Mouse (Mus musculus) MEL-GATA-1-ER (cell line): ENCODE results near the gene Spsb2.
A peak's percentile ranks its signal among the peaks of the same experiment; 100 is the strongest.
"Not testable (repeated sequence)": the region's sequence is repeated elsewhere in the genome, so short reads cannot be mapped to it uniquely, and the experiment has no call there.

Experiments
- DNase-seq: peaks from one replicate; pipeline ENCODE4 v3.0.0-alpha.2; 2012; ENCODE audit warnings: low read depth; ENCODE audit errors: extremely low read depth

Gene Spsb2

DNA sequence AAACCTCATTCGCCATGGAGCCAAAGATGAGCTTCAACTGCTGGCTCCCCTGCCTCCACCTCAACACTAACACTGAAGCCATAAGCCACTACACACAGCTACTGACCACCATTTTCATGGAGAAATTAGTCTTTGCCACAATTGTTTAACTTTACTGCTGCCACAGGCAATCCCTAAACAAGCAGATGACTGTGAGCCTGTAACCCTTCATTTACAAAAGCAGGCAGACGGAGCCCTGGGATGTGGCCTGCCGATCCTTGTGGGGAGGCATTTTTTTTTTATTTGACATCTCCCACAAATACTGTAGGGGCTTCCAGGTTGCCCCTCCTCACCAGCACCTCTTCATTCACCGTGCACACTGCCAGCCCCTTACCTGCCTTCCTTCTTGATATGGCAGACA lies 8.2 kb downstream of the Spsb2 start:
- DNase-seq: no peak

GRCm38 (mm10) chr6:124817125-124817524 lies 8.7 kb downstream of the Spsb2 start:
- DNase-seq: no peak

- DNase-seq: no peak
Measured at GRCm38 (mm10) chr6:124817563-124817962, 9.1 kb downstream of the Spsb2 start.

GRCm38 (mm10) chr6:124817971-124818370 lies 9.5 kb downstream of the Spsb2 start:
- DNase-seq: no peak

DNA sequence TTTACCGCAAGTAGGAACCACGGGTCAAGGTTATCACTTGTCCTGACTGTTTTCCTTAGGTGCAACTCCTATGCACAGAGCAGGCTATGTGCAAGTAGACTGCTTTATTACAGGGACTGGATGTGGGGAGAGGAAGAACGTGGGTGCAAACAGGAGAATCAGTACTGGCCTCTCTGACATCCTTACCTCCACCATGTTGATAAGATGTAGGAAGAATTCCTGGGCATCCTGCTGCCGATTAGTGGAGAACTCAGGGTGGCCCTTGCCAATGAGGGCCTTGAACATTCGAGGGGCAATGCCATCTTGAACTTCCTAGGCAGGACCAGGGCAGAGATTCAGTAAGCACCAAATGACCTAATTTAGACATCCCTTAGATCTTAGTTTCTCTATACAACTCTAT lies 12.4 kb downstream of the Spsb2 start:
- DNase-seq: no peak

GRCm38 (mm10) chr6:124822049-124822448 lies 13.6 kb downstream of the Spsb2 start:
- DNase-seq: no peak

DNA sequence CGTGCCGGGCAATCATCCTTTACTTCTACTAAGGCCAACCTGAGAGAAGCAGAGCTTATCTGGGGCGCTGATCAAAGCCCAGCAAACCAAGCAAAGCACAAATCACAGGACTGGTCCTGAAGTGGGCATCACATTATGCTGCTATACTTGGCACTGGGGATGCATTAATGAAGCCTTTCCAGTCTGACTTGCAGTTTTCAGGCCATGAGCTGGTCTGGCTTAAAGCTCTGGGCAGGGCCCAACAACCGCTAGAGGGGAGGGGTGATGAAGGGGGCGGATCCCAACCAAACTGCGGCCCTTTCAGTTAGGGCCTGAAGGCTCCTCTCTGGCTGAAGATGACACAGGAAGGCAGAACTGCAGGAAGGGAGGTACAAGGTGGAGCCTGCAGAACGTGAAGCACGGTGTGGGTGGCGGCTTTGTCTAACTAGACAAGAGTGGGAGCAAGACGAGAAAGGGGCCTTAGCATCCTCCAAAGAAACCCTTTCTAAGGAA lies 19.7 kb downstream of the Spsb2 start:
- DNase-seq: no peak

DNA sequence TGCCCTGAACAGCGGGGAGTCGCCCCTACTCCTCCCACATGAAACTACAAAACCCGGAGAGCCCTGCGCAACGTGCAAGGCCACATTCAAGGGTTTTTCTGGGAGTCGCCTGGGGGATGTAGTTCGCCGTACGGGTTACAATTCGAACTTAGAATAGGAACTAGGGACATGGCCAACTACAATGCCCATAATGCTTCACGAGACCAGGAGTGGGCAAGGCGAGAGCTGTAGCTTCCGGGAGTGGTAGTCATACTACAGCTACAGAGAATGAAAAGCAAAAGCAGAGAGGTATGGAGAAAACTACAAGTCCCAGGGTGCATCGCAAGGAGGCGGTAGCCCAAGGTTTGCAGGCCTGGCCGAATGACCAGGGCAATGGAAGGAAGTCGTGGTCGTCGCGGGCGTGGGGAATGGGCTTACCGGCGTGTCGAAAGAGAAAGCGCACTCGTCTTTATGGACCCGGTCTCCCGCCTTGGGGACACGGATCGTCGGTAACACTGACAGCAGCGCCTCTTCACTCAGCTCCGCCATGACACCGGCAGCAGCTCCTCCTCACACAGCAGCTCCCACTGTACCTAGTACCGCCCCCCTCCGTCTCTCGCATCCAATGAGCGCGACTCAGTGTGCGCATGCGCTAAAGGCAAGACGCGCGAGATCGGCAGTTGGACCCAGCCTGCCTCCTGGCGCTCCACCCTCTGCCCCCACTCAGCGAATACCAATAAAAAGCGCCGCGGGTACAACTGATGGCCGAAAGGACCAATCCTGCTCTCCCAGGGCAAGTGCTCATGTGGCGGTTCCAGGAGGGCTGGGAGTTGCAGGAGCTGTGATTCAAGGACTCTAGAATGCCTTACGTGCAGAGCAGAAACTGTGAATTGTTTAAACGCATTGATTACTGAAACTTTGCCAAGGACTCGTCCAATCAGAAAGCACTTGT lies 20.7 kb downstream of the Spsb2 start, which contains the start of the genes Usp5 and Cdca3:
Usp5 (minus strand) TSS at position 617 of the 931 bp plus-strand sequence.
Cdca3 (plus strand) TSS at position 680 of the 931 bp plus-strand sequence.
- peak; percentile 99 for DNase-seq

GRCm38 (mm10) chr6:124829799-124830700 lies 21.6 kb downstream of the Spsb2 start:
- DNase-seq: peak; percentile 98

DNA sequence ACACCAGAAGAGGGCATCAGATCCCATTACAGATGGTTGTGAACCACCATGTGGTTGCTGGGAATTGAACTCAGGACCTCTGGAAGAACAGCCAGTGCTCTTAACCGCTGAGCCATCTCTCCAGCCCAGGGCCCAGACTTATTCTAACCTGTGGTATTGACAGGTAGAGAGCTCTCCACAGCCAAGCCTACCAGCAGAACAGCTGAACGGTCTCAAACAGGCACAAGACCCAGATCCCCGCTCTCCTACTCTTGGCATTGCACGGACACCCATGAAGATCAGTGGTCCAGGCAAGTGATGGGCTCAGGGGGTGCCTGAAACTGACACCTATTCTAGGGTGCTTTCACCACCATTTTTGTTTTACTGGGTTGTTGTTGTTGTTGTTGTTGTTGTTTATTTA lies 22.7 kb downstream of the Spsb2 start:
- DNase-seq: not testable (repeated sequence)

DNA sequence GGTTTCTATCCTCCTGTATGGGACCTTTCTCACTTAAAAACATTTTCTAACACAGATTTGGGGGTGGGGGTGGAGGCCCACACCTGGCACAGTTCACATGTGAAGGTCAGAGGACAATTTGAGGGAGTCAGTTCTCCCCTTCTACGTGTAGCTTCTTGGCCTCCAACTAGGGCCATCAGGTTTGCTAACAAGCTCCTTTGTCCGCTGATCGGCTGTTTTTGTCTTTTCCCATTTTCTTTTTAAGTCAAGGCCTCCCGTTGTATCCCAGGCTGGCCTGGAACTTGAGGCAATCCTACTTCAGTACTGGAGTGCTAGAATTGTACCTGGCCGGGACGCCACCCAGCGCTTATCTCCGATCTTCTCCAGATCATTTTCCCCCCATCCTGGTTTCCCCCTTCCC lies 23.2 kb downstream of the Spsb2 start:
- no peak for DNase-seq

DNA sequence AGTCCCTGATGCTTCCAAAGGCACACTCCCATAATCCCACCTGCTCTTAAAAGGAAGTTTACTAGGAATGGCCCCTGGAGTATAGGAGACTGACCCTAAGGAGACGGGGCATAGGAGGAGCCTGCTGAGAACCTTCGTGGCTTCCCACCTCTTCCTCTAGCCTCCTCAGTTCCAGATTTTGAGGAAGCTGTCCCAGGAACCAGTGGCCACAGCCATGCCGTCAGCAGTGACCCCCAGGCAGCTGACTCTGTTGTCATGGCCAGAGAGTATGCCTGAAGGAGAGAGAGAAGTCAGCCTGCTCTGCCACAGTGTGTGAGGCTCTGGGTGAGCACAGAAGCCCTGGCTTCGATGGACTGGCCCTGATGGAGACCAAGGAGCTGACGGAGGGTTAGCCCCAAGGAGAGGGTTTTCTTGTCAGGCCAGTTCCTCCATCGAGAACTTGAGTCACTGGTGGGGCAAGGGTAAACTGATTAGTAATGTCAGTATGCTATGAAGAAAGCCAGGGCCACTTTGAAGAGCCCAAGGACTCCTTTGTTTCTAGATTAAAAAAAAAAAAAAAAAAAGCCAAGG lies 26.1 kb downstream of the Spsb2 start:
- DNase-seq: no peak

DNA sequence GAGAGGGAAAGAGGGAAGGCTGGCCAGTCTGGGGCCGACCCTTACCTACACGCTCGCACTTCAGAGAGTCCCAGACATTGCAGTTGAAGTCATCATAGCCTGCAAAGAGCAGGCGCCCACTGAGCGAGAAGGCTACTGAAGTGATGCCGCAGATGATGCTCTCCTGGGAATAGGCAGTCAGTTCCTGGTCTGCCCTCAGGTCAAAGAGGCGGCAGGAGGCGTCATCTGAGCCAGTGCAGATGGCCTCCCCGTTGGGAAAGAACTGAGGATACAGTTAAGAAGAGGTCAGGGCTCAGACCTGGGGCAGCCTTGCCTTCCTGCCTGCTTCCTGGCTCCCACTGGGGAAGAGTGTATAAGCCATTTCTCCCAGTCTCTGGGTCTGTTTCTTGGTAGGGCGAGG lies 27.1 kb downstream of the Spsb2 start:
- DNase-seq: no peak

DNA sequence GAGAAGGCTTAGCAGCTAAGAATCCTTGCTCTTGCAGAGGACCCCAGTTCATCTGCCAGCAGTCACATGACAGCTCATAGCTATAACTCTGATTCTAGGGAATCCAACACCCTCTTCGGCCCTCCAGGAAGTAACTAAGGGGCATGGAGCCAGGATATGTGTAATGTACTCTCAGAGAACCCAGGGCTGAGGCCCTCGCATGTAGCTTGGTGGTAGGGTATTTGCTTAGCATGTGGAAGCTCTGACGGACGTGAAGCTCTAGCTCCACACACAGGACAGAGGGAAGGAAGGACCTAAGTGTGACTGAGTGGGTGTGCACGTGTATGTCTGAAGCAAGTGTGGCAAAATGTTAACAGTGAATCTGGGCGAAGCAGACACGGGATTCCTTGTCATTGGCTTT lies 27.9 kb downstream of the Spsb2 start:
- no peak for DNase-seq

DNA sequence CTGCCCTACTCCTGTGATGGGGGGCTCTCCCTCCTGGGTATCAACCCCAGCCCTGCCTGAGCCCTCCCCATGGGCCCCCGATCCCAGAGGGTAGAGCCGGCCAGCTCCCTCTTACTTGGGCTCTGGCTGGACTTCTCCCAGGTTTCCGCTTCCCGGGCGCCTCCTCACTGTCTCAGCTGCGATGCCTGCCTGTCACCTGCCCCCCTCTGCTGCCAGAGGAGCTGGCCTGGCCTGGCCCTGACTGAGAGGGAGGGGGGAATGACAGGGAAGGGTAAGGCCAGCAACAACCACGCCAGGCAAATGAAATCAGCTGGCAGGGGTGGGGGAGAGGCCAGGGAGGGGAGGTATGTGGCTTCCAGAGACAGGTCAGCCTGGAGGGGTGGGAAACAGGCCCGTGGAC lies 31.3 kb downstream of the Spsb2 start:
- no peak for DNase-seq

GRCm38 (mm10) chr6:124840241-124841167 lies 32.0 kb downstream of the Spsb2 start, which contains the start of gene Gnb3:
Gnb3 (minus strand) TSS chr6:124840275.
- DNase-seq: no peak

GRCm38 (mm10) chr6:124847305-124847704 lies 38.8 kb downstream of the Spsb2 start:
- DNase-seq: peak; percentile 67

- no peak for DNase-seq
Measured at GRCm38 (mm10) chr6:124850535-124850934, 42.1 kb downstream of the Spsb2 start.

GRCm38 (mm10) chr6:124854647-124855046 lies 46.2 kb downstream of the Spsb2 start:
- no peak for DNase-seq

- no peak for DNase-seq
Measured at GRCm38 (mm10) chr6:124856321-124856720, 47.9 kb downstream of the Spsb2 start.
